Mouse (Mus musculus) lung, embryonic 16.5 days (tissue): ENCODE data around the gene Siva1. TPM values are rescaled to one million over a fixed set of nuclear protein-coding genes. Genes with fewer than 3 reads are reported as not detected.
A peak's percentile ranks its signal among the peaks of the same experiment; 100 is the strongest.

Experiments used
- ATAC-seq: fragments of 200-750 bp; cut with Nextera tagmentation; 2 replicates; pipeline ENCODE4 v1.8.0; 2017; ENCODE audit warnings: low read depth, mild to moderate bottlenecking, moderate library complexity
- H3K27ac ChIP-seq: fragments of 300-500 bp; sonication (generic); 2 replicates; pipeline ENCODE4 v1.5.1; 2014; ENCODE audit warnings: mild to moderate bottlenecking, control low read depth, low read length
- H3K27me3 ChIP-seq: fragments of 300-500 bp; sonication (generic); 2 replicates; pipeline ENCODE4 v1.6.1; 2014; ENCODE audit warnings: low read depth, low read length, mixed read lengths; ENCODE audit not compliant: control insufficient read depth, insufficient read depth
- H3K36me3 ChIP-seq: fragments of 300-500 bp; sonication (generic); 2 replicates; pipeline ENCODE4 v1.6.1; 2014; ENCODE audit warnings: low read length; ENCODE audit not compliant: control insufficient read depth, insufficient read depth
- H3K4me1 ChIP-seq: fragments of 300-500 bp; sonication (generic); replicated peaks from 2 replicates; pipeline ENCODE4 v1.6.1; 2014; ENCODE audit warnings: low read length, mixed read lengths; ENCODE audit not compliant: control insufficient read depth, insufficient read depth
- H3K4me2 ChIP-seq: fragments of 300-500 bp; sonication (generic); 2 replicates; pipeline ENCODE4 v1.6.1; 2014; ENCODE audit warnings: low read depth, low read length, control low read depth
- H3K4me3 ChIP-seq: fragments of 300-500 bp; sonication (generic); 2 replicates; pipeline ENCODE4 v1.5.1; 2014; ENCODE audit warnings: mild to moderate bottlenecking, low read length, control low read depth
- H3K9ac ChIP-seq: fragments of 300-500 bp; sonication (generic); 2 replicates; pipeline ENCODE4 v1.6.1; 2014; ENCODE audit warnings: low read length, control low read depth
- H3K9me3 ChIP-seq: fragments of 300-500 bp; sonication (generic); 2 replicates; pipeline ENCODE4 v1.6.1; 2016; ENCODE audit warnings: low read length; ENCODE audit not compliant: control insufficient read depth
- WGBS: fragments of 180-500 bp; shearing (Covaris S2); extraction: QIAGEN DNeasy Blood & Tissue Kit; methylation state at CpG from one replicate; pipeline ENCODE4 v1.1.7; 2014; 5-methylcytosine and 5-hydroxymethylcytosine counted together
- polyA plus RNA-seq: library from polyadenylated mRNA; unstranded; fragments of >200 nt; fragmentation: Nextera tagmentation; extraction: Ambion mirVana; gene quantifications from 2 replicates; pipeline ENCODE4 v1.2.1, GENCODE M21; 2015

The Siva1 gene
- polyA plus RNA-seq, 1 experiment from 2014 or later = 181 TPM

- H3K27me3 ChIP-seq = peaks cover 17% of the 10 kb centered on the region
- H3K9ac ChIP-seq = peak within 1 kb of the TSS; percentile 71
- H3K4me1 ChIP-seq = peaks cover 19% of the 10 kb centered on the region
- H3K4me2 ChIP-seq = peak within 1 kb of the TSS; percentile 96
- peak; percentile 69 for ATAC-seq
- H3K27ac ChIP-seq = no peak within 1 kb of the TSS
- H3K36me3 ChIP-seq = no peaks in the 10 kb centered on the region
- no peaks in the 10 kb centered on the region for H3K9me3 ChIP-seq
- peak within 1 kb of the TSS; percentile 55 for H3K4me3 ChIP-seq
- under 1% methylated on average over 55 of the region's 56 CpGs for WGBS
Measured at GRCm38 (mm10) chr12:112619686-112620353, 24.7 kb upstream of the Siva1 start, which contains the start of gene Adssl1. Gene Adssl1, plus strand, starts transcription at chr12:112620045.

DNA sequence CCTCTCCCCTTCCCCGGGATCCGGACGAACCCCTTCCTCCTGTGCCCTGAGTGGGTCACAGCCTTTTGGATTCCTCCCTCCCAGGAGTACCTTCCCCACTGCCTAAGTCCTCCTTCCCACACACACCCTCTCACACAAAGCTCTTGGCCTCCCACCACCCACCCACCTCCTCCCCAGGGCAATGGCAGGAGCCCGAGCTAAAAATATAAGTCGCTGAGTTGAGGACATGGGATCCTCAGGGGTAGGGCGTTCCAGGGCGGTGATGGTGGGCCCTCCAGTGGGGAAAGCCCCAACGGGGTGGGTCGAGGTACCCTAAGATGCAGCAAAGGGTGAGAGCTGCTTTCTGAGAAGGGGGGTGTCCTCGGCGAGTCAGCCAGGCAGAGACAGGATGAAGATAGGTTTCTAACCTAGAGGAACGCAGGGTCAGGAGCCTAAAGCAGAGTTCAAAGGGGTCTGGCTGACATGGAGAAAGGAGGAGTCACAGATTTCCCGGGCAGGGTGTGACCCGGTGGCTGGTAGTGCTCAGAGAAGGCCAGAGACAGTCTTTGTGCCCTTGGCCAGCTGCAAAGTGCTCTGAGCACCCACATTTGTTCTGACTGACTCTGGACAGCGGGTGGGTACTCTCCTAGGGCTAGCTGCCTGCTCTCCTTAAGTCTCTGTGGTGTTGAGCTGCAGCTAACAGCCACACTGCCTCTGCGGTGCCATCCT is 24.0 kb upstream of the Siva1 start:
- ATAC-seq = peak; percentile 4; the same call in 1 of the 2 replicates
- H3K27ac ChIP-seq = no peak overlapping the region
- WGBS = 17% methylated on average over 16 of the region's 16 CpGs
- H3K27me3 ChIP-seq = peaks cover 17% of the 10 kb centered on the region
- peaks cover 19% of the 10 kb centered on the region for H3K4me1 ChIP-seq
- no peaks in the 10 kb centered on the region for H3K9me3 ChIP-seq
- no peaks in the 10 kb centered on the region for H3K36me3 ChIP-seq
- peak overlapping the region; percentile 55 for H3K4me3 ChIP-seq
- peak overlapping the region; percentile 71 for H3K9ac ChIP-seq
- H3K4me2 ChIP-seq = peak overlapping the region; percentile 96

- peaks cover 17% of the 10 kb centered on the region for H3K27me3 ChIP-seq
- no peaks in the 10 kb centered on the region for H3K9me3 ChIP-seq
- H3K36me3 ChIP-seq = no peaks in the 10 kb centered on the region
- H3K9ac ChIP-seq = no peak overlapping the region
- ATAC-seq = no peak
- WGBS = 63% methylated on average over 3 of the region's 3 CpGs
- H3K4me2 ChIP-seq = no peak overlapping the region
- H3K27ac ChIP-seq = no peak overlapping the region
- H3K4me1 ChIP-seq = peaks cover 19% of the 10 kb centered on the region
- H3K4me3 ChIP-seq = no peak overlapping the region
Measured at GRCm38 (mm10) chr12:112621900-112622299, 22.6 kb upstream of the Siva1 start.

GRCm38 (mm10) chr12:112623742-112624141 is 20.7 kb upstream of the Siva1 start:
- H3K4me2 ChIP-seq = no peak overlapping the region
- no peaks in the 10 kb centered on the region for H3K36me3 ChIP-seq
- no peak overlapping the region for H3K4me3 ChIP-seq
- ATAC-seq = no peak
- H3K27me3 ChIP-seq = peaks cover 17% of the 10 kb centered on the region
- 19% methylated on average over 2 of the region's 2 CpGs for WGBS
- no peak overlapping the region for H3K27ac ChIP-seq
- no peaks in the 10 kb centered on the region for H3K9me3 ChIP-seq
- H3K4me1 ChIP-seq = peaks cover 17% of the 10 kb centered on the region
- H3K9ac ChIP-seq = no peak overlapping the region

DNA sequence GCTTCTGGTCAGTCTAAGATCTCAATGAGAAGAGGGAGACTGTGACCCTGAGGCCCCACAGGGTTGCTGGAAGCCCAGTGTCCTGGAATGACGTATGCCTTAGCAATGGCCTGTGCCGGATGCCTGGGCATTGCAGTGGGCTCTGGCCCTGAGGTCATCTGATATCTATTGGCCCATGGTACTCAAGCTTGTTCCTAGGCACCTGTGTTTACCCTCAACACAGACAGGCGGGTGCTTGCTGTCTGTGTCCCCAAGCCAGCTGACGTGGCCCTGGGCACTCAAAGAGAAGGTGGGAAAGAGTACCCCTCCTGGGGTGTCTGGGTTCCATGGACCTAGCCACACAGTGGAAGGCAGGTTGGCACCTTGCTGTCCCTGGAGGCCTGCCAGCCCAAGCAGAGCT is 18.8 kb upstream of the Siva1 start:
- no peaks in the 10 kb centered on the region for H3K9me3 ChIP-seq
- H3K4me2 ChIP-seq = no peak overlapping the region
- H3K9ac ChIP-seq = no peak overlapping the region
- H3K4me1 ChIP-seq = peaks cover 12% of the 10 kb centered on the region
- peaks cover 8% of the 10 kb centered on the region; the same call in 1 of the 2 replicates for H3K27me3 ChIP-seq
- ATAC-seq = no peak
- H3K27ac ChIP-seq = no peak overlapping the region
- H3K36me3 ChIP-seq = no peaks in the 10 kb centered on the region
- no peak overlapping the region for H3K4me3 ChIP-seq
- 78% methylated on average over 4 of the region's 4 CpGs for WGBS

DNA sequence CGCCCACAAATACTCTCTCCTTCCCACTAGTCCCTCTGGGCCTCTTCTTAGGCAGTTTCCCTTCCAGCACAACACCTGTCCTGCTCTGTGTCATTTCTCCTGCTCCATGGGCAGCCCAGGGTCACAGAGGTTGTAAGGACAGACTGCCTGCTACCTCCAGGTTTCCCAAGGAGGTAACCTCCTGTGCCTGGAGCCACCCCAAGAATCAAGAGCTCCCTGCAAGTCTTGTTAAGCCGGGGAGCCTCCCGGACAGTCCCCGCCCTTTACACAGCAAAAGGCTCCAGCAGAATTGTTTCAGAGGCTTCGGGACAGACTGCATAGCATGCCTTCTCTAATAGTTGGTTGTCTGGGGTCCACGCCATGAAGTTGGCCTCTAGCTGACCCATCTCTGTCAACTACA is 18.0 kb upstream of the Siva1 start:
- ATAC-seq = no peak
- Histone ChIP-seq H3K9ac (no peak overlapping the region), H3K27ac (no peak overlapping the region), H3K27me3 (peaks cover under 1% of the 10 kb centered on the region; the same call in 1 of the 2 replicates), H3K9me3 (no peaks in the 10 kb centered on the region), H3K4me1 (peaks cover 15% of the 10 kb centered on the region), H3K36me3 (no peaks in the 10 kb centered on the region), H3K4me2 (no peak overlapping the region), H3K4me3 (no peak overlapping the region)
- WGBS = 66% methylated on average over 6 of the region's 6 CpGs

DNA sequence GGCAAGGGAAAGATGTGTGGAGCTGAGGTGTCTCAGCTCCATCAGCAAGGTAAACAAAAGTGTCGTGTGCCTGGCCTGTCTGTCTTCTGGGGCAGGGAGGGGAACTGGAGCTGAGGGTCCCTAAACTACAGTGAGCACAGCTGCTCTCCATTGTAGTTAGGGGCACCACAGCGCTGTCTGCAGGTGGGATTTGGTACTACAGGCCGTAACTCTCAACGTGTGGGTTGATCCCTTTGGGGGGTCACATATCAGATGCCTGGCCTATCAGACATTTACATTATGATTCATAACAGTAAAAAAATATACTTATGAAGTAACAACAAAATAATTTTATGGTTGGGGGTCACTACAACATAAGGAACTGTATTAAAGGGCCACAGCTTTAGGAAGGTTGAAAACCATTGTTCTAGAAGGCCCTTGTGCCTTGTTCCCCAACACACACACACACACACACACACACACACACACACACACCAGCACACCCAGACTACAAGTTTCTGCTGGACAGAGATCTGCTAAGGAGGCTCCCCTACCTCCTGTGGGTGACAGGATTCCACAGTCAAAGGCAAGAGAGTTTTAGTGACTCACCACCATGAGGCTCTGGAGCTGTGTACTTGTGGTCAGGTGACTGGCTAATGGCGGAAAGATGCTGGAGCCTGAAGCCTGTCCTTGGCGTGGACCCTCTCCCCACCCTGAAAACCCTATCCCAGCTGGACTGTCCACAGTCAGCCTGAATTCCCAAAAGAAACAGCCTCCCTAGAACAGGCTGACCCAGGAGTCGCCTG is 17.2 kb upstream of the Siva1 start:
- Histone ChIP-seq H3K4me3 (no peak overlapping the region), H3K27ac (no peak overlapping the region), H3K9ac (no peak overlapping the region), H3K9me3 (no peaks in the 10 kb centered on the region), H3K36me3 (no peaks in the 10 kb centered on the region), H3K27me3 (no peaks in the 10 kb centered on the region), H3K4me1 (peaks cover 19% of the 10 kb centered on the region), H3K4me2 (no peak overlapping the region)
- WGBS = 59% methylated on average over 7 of the region's 7 CpGs
- no peak for ATAC-seq

- H3K4me2 ChIP-seq = no peak overlapping the region
- ATAC-seq = no peak
- H3K27me3 ChIP-seq = no peaks in the 10 kb centered on the region
- H3K4me1 ChIP-seq = peaks cover 25% of the 10 kb centered on the region
- H3K36me3 ChIP-seq = no peaks in the 10 kb centered on the region
- WGBS = 69% methylated on average over 6 of the region's 6 CpGs
- no peak overlapping the region for H3K4me3 ChIP-seq
- H3K27ac ChIP-seq = peak overlapping the region; percentile 64
- H3K9me3 ChIP-seq = no peaks in the 10 kb centered on the region
- H3K9ac ChIP-seq = no peak overlapping the region
Measured at GRCm38 (mm10) chr12:112628197-112628596, 16.3 kb upstream of the Siva1 start.
